Mouse (Mus musculus) small intestine, adult 2 months (tissue): ENCODE results near the gene Dlg2.

Source experiments
- CTCF ChIP-seq: fragments of 200-500 bp; IDR thresholded peaks from 2 replicates; pipeline ENCODE4 v1.5.1; 2012; ENCODE audit warnings: low read depth, mild to moderate bottlenecking, control low read depth, inconsistent platforms, low read length, moderate library complexity, mixed read lengths; ENCODE audit not compliant: insufficient replicate concordance, insufficient read length; ENCODE audit errors: extremely low read depth
- POLR2A ChIP-seq: fragments of 200-500 bp; IDR thresholded peaks from 2 replicates; pipeline ENCODE4 v1.6.1; 2012; ENCODE audit warnings: low read depth, mild to moderate bottlenecking, control low read depth, inconsistent platforms, low read length, moderate library complexity

DNA sequence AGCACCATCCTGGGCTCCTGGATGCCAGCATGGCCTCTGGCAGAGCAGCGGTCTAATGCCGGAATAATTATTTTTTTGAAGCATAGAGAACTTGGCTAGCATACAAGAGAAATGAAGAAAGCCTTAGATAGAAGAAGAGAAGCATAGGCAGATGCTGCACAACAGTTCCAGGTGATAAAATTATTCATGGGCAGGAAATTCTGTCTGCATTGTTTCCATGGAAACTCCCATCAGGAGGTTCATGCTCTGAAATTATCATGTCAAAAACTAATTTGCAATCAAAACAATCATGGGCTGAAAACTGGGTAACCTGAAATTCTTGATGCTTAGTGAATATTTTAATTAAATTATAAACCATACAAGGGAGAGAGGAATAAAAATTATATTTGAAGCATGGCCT, 1624.4 kb downstream of the Dlg2 start:
- TF ChIP-seq CTCF: no peak
- TF ChIP-seq POLR2A: no peak
